Mouse (Mus musculus) MEL (cell line): ENCODE data around the gene Mtmr4. TPM values are rescaled to one million over a fixed set of nuclear protein-coding genes. Genes with fewer than 3 reads are reported as not detected.

Source experiments
- DNase-seq: peaks from one replicate; pipeline ENCODE4 v3.0.0; 2011; ENCODE audit warnings: low read depth, low spot score
- H3K27ac ChIP-seq: 2 replicates; pipeline ENCODE4 v1.5.1; 2012; ENCODE audit warnings: low read depth, mild to moderate bottlenecking, control low read depth, low read length, moderate library complexity; ENCODE audit not compliant: control insufficient read depth
- H3K27me3 ChIP-seq, 2 experiments: fragments of 150-350 bp in 1 of 2; sonication (generic) in 1 of 2; 2 replicates each; pipeline ENCODE4 v1.6.1; 2012; ENCODE audit warnings: low read length in 2 of 2, mild to moderate bottlenecking in 2 of 2, improper control_type of control experiment in 1 of 2, moderate library complexity in 1 of 2; ENCODE audit not compliant: insufficient read depth in 2 of 2, control insufficient read depth in 1 of 2
- H3K36me3 ChIP-seq, 2 experiments: 2 replicates each; pipeline ENCODE4 v1.6.1; 2012 to 2014; ENCODE audit warnings: low read length in 2 of 2, improper control_type of control experiment in 1 of 2, inconsistent platforms in 1 of 2, mild to moderate bottlenecking in 1 of 2; ENCODE audit not compliant: insufficient read depth in 2 of 2, control insufficient read depth in 1 of 2
- H3K4me1 ChIP-seq, 2 experiments: fragments of 150-350 bp in 1 of 2; sonication (generic) in 1 of 2; 2 replicates each; pipeline ENCODE4 v1.6.1; 2012; ENCODE audit warnings: low read length in 2 of 2, improper control_type of control experiment in 1 of 2, mild to moderate bottlenecking in 1 of 2; ENCODE audit not compliant: insufficient read depth in 2 of 2, control insufficient read depth in 1 of 2
- H3K4me3 ChIP-seq, 2 experiments: fragments of 150-350 bp in 1 of 2; sonication (generic) in 1 of 2; 2 replicates each; pipeline ENCODE4 v1.5.1; 2012; ENCODE audit warnings: low read depth in 2 of 2, low read length in 2 of 2, mild to moderate bottlenecking in 2 of 2, moderate library complexity in 2 of 2, control low read depth in 1 of 2, improper control_type of control experiment in 1 of 2; ENCODE audit not compliant: control insufficient read depth in 1 of 2, insufficient read depth in 1 of 2
- H3K79me2 ChIP-seq: 2 replicates; pipeline ENCODE4 v1.6.1; 2012; ENCODE audit warnings: mild to moderate bottlenecking, low read length, moderate library complexity; ENCODE audit not compliant: control insufficient read depth, poor library complexity, insufficient read depth
- H3K9ac ChIP-seq: 2 replicates; pipeline ENCODE4 v1.6.1; 2012; ENCODE audit warnings: low read depth, mild to moderate bottlenecking, control low read depth, low read length, moderate library complexity; ENCODE audit not compliant: control insufficient read depth, poor library complexity, severe bottlenecking
- H3K9me3 ChIP-seq: fragments of 150-350 bp; sonication (generic); replicated peaks from 2 replicates; pipeline ENCODE4 v1.6.1; 2012; ENCODE audit warnings: mild to moderate bottlenecking, low read length, improper control_type of control experiment, moderate library complexity; ENCODE audit not compliant: insufficient read depth
- BHLHE40 ChIP-seq: IDR thresholded peaks from 2 replicates; pipeline ENCODE4 v1.6.1; 2012; ENCODE audit warnings: low read depth, mild to moderate bottlenecking, inconsistent platforms, low read length, improper control_type of control experiment, borderline replicate concordance
- CHD2 ChIP-seq: IDR thresholded peaks from 2 replicates; pipeline ENCODE4 v1.6.1; 2011; ENCODE audit warnings: low read length, improper control_type of control experiment
- CTCF ChIP-seq, 3 experiments: IDR thresholded peaks in 2 of 3; conservative IDR thresholded peaks in 1 of 3; 2 replicates each; pipeline ENCODE4 v1.5.1; 2011 to 2012; ENCODE audit warnings: low read length in 3 of 3, low read depth in 2 of 3, mild to moderate bottlenecking in 2 of 3, improper control_type of control experiment in 1 of 3, inconsistent platforms in 1 of 3, mixed read lengths in 1 of 3, moderate library complexity in 1 of 3; ENCODE audit not compliant: control insufficient read depth in 1 of 3, insufficient read depth in 1 of 3, poor library complexity in 1 of 3, severe bottlenecking in 1 of 3
- E2F4 ChIP-seq: IDR thresholded peaks from 2 replicates; pipeline ENCODE4 v1.6.1; 2011; ENCODE audit warnings: low read depth, low read length, improper control_type of control experiment, borderline replicate concordance
- EP300 ChIP-seq, 2 experiments: IDR thresholded peaks; 2 replicates each; pipeline ENCODE4 v1.6.1; 2011; ENCODE audit warnings: improper control_type of control experiment in 2 of 2, low read length in 2 of 2, low read depth in 1 of 2, mild to moderate bottlenecking in 1 of 2
- ETS1 ChIP-seq: IDR thresholded peaks from 2 replicates; pipeline ENCODE4 v1.6.1; 2012; ENCODE audit warnings: low read depth, mild to moderate bottlenecking, inconsistent platforms, low read length, improper control_type of control experiment, moderate library complexity
- JUND ChIP-seq: IDR thresholded peaks from 2 replicates; pipeline ENCODE4 v1.6.1; 2011; ENCODE audit warnings: low read depth, mild to moderate bottlenecking, improper control_type of control experiment, low read length
- MAFK ChIP-seq: IDR thresholded peaks from 2 replicates; pipeline ENCODE4 v1.6.1; 2011; ENCODE audit warnings: low read depth, mild to moderate bottlenecking, low read length, improper control_type of control experiment, borderline replicate concordance
- MAX ChIP-seq: IDR thresholded peaks from 2 replicates; pipeline ENCODE4 v1.6.1; 2011; ENCODE audit warnings: low read length, improper control_type of control experiment
- MAZ ChIP-seq: IDR thresholded peaks from 2 replicates; pipeline ENCODE4 v1.6.1; 2012; ENCODE audit warnings: low read depth, mild to moderate bottlenecking, inconsistent platforms, low read length, improper control_type of control experiment
- MEF2A ChIP-seq: IDR thresholded peaks from 2 replicates; pipeline ENCODE4 v1.6.1; 2014; ENCODE audit warnings: low read depth, mild to moderate bottlenecking, inconsistent platforms, low read length, improper control_type of control experiment; ENCODE audit not compliant: poor library complexity, insufficient replicate concordance, severe bottlenecking; ENCODE audit errors: extremely low read depth
- MYB ChIP-seq: IDR thresholded peaks from 2 replicates; pipeline ENCODE4 v1.6.1; 2011; ENCODE audit warnings: mild to moderate bottlenecking, low read depth, low read length, improper control_type of control experiment
- MYC ChIP-seq: IDR thresholded peaks from 2 replicates; pipeline ENCODE4 v1.6.1; 2011; ENCODE audit warnings: low read depth, mild to moderate bottlenecking, low read length, improper control_type of control experiment, moderate library complexity
- NRF1 ChIP-seq: IDR thresholded peaks from 2 replicates; pipeline ENCODE4 v1.6.1; 2014; ENCODE audit warnings: low read depth, mild to moderate bottlenecking, inconsistent platforms, low read length, improper control_type of control experiment, moderate library complexity; ENCODE audit not compliant: poor library complexity, insufficient read depth, severe bottlenecking
- POLR2A ChIP-seq, 2 experiments: IDR thresholded peaks; 2 replicates each; pipeline ENCODE4 v1.6.1; 2011 to 2012; ENCODE audit warnings: low read length in 2 of 2, mild to moderate bottlenecking in 2 of 2, control low read depth in 1 of 2, improper control_type of control experiment in 1 of 2, low read depth in 1 of 2, moderate library complexity in 1 of 2; ENCODE audit not compliant: control insufficient read depth in 1 of 2, insufficient read depth in 1 of 2, poor library complexity in 1 of 2
- RAD21 ChIP-seq: IDR thresholded peaks from 2 replicates; pipeline ENCODE4 v1.6.1; 2011; ENCODE audit warnings: mild to moderate bottlenecking, low read depth, low read length, improper control_type of control experiment
- SMC3 ChIP-seq: IDR thresholded peaks from 2 replicates; pipeline ENCODE4 v1.6.1; 2011; ENCODE audit warnings: low read depth, low read length, improper control_type of control experiment
- TAL1 ChIP-seq: IDR thresholded peaks from 2 replicates; pipeline ENCODE4 v1.6.1; 2012; ENCODE audit warnings: mild to moderate bottlenecking, inconsistent platforms, low read length, moderate library complexity, mixed read lengths
- TBP ChIP-seq: IDR thresholded peaks from 2 replicates; pipeline ENCODE4 v1.8.0; 2011; ENCODE audit warnings: low read depth, low read length, improper control_type of control experiment
- TCF12 ChIP-seq: IDR thresholded peaks from 2 replicates; pipeline ENCODE4 v1.6.1; 2014; ENCODE audit warnings: low read depth, mild to moderate bottlenecking, inconsistent platforms, low read length, improper control_type of control experiment, moderate library complexity
- UBTF ChIP-seq: IDR thresholded peaks from 2 replicates; pipeline ENCODE4 v1.6.1; 2012; ENCODE audit warnings: low read depth, mild to moderate bottlenecking, inconsistent platforms, low read length, improper control_type of control experiment, moderate library complexity, borderline replicate concordance; ENCODE audit not compliant: insufficient read depth
- USF2 ChIP-seq, 2 experiments: IDR thresholded peaks; 2 replicates each; pipeline ENCODE4 v1.6.1; 2011 to 2012; ENCODE audit warnings: improper control_type of control experiment in 2 of 2, low read length in 2 of 2, borderline replicate concordance in 1 of 2, inconsistent platforms in 1 of 2, low read depth in 1 of 2, mild to moderate bottlenecking in 1 of 2; ENCODE audit not compliant: insufficient read depth in 1 of 2
- ZC3H11A ChIP-seq: IDR thresholded peaks from 2 replicates; pipeline ENCODE4 v1.6.1; 2012; ENCODE audit warnings: low read depth, mild to moderate bottlenecking, inconsistent platforms, low read length, improper control_type of control experiment
- ZMIZ1 ChIP-seq: IDR thresholded peaks from 2 replicates; pipeline ENCODE4 v1.6.1; 2012; ENCODE audit warnings: low read depth, mild to moderate bottlenecking, inconsistent platforms, low read length, improper control_type of control experiment, moderate library complexity
- ZNF384 ChIP-seq: IDR thresholded peaks from 2 replicates; pipeline ENCODE4 v1.6.1; 2012; ENCODE audit warnings: low read depth, mild to moderate bottlenecking, inconsistent platforms, low read length, improper control_type of control experiment
- polyA plus RNA-seq, 2 experiments: library from polyadenylated mRNA; stranded (reverse) in 1 of 2; unstranded in 1 of 2; fragments of >175 nt in 1 of 2; fragments of >200 nt in 1 of 2; gene quantifications; 2 replicates each; pipeline versions ENCODE4 v1.2.1 to v1.2.4; 2012; ENCODE audit warnings: low replicate concordance in 2 of 2, low read depth in 1 of 2; ENCODE audit not compliant: insufficient read length in 2 of 2, insufficient read depth in 1 of 2, missing spikeins in 1 of 2
- total RNA-seq: library from RNA; depleted of rRNA; stranded (reverse); fragments of 300-350 nt; gene quantifications from 2 replicates; pipeline ENCODE4 v1.2.3, GENCODE M21; 2012

Mtmr4 gene
- total and polyA plus RNA-seq, 3 experiments = 25.9 to 32.4 TPM; not detected in 1

GRCm38 (mm10) chr11:87597061-87597460, 5.1 kb downstream of the Mtmr4 start:
- TF ChIP-seq ZMIZ1 (no peak), UBTF (no peak), POLR2A (IDR thresholded peaks at IDR 0.05; ENCODE audit: control insufficient read depth in 1 of 2, insufficient read depth in 1 of 2, low read depth in 1 of 2, low read length in 2 of 2, poor library complexity in 1 of 2) (no peak), BHLHE40 (no peak), JUND (no peak), ZNF384 (no peak), NRF1 (no peak), TBP (no peak)
- TF ChIP-seq, all 39 proteins: peak for 0
- Histone ChIP-seq H3K79me2 (peaks cover 15% of the 10 kb centered on the region), H3K9me3 (no peaks in the 10 kb centered on the region), H3K9ac (no peak overlapping the region), H3K27ac (no peak overlapping the region), H3K4me1 (peaks cover 0 to 11% of the 10 kb centered on the region in 2 experiments; a peak in 3 of 4 replicates), H3K36me3 (peaks cover 4 to 7% of the 10 kb centered on the region in 2 experiments), H3K27me3 (no peaks in the 10 kb centered on the region), H3K4me3 (no peak overlapping the region)
- DNase-seq = no peak

GRCm38 (mm10) chr11:87599395-87600089, 7.6 kb downstream of the Mtmr4 start:
- Histone ChIP-seq H3K4me3 (no peak overlapping the region), H3K36me3 (peaks cover 0 to 7% of the 10 kb centered on the region in 2 experiments; a peak in 2 of 4 replicates), H3K27me3 (no peaks in the 10 kb centered on the region), H3K9ac (no peak overlapping the region), H3K79me2 (no peaks in the 10 kb centered on the region)
- TF ChIP-seq MYC = no peak
- TF ChIP-seq MYB = no peak
- TF ChIP-seq MAX = no peak
- TF ChIP-seq MEF2A = no peak
- no peak for TF ChIP-seq TAL1
- no peak for TF ChIP-seq RAD21
- no peak for TF ChIP-seq JUND
- no peak for TF ChIP-seq SMC3
- no peak for TF ChIP-seq NRF1
- no peak for TF ChIP-seq E2F4
- no peak for TF ChIP-seq ZC3H11A
- no peak for TF ChIP-seq CTCF (IDR thresholded peaks at IDR 0.05 in 2 of 3, conservative IDR thresholded peaks at IDR 0.05 in 1 of 3; ENCODE audit: control insufficient read depth in 1 of 3, insufficient read depth in 1 of 3, low read depth in 2 of 3, low read length in 3 of 3, poor library complexity in 1 of 3, severe bottlenecking in 1 of 3)
- no peak for TF ChIP-seq CHD2
- TF ChIP-seq MAZ = no peak
- TF ChIP-seq EP300 (IDR thresholded peaks at IDR 0.05; ENCODE audit: low read depth in 1 of 2, low read length in 2 of 2) = no peak
- TF ChIP-seq USF2 (IDR thresholded peaks at IDR 0.05; ENCODE audit: borderline replicate concordance in 1 of 2, insufficient read depth in 1 of 2, low read depth in 1 of 2, low read length in 2 of 2) = no peak
- TF ChIP-seq MAFK = no peak
- TF ChIP-seq TCF12 = no peak
- no peak for TF ChIP-seq ETS1
- TF ChIP-seq, all 39 proteins: peak for 0
- DNase-seq = no peak
- H3K9me3 ChIP-seq = no peaks in the 10 kb centered on the region
- no peak overlapping the region for H3K27ac ChIP-seq
- H3K4me1 ChIP-seq = no peaks in the 10 kb centered on the region
